Mouse (Mus musculus) kidney, adult 2 months (tissue): Measurements from ENCODE around the gene Actr3.

Experiments
- CTCF ChIP-seq: fragments of 200-500 bp; conservative IDR thresholded peaks from 2 replicates; pipeline ENCODE4 v1.5.1; 2011; ENCODE audit warnings: low read depth, mild to moderate bottlenecking, control low read depth, low read length, moderate library complexity, mixed read lengths; ENCODE audit not compliant: insufficient read depth, insufficient read length
- POLR2A ChIP-seq: fragments of 200-500 bp; IDR thresholded peaks from one replicate; pipeline ENCODE4 v1.6.1; 2011; ENCODE audit warnings: low read depth, low read length, control low read depth

- no peak for TF ChIP-seq CTCF
- TF ChIP-seq POLR2A: no peak
Measured at GRCm38 (mm10) chr1:125441679-125442078, 6.2 kb upstream of the Actr3 start.
